Mouse (Mus musculus) heart, adult 8-10 months (tissue): ENCODE data around the gene C130050O18Rik. TPM values are rescaled to one million over a fixed set of nuclear protein-coding genes. Genes with fewer than 3 reads are reported as not detected.
A peak's percentile ranks its signal among the peaks of the same experiment; 100 is the strongest.

ENCODE experiments used
- DNase-seq: peaks from one replicate; pipeline ENCODE4 v3.0.0; 2022; ENCODE audit warnings: low spot score
- total RNA-seq, 4 experiments: library from RNA; stranded (reverse); gene quantifications; 2 replicates each; pipeline ENCODE4 v1.2.4; 2022

C130050O18Rik gene
- total RNA-seq, result 1 to 10 TPM in 1 of 4 experiments, under 1 TPM in 3; 0.49 to 1.2 (median 0.72) TPM

DNA sequence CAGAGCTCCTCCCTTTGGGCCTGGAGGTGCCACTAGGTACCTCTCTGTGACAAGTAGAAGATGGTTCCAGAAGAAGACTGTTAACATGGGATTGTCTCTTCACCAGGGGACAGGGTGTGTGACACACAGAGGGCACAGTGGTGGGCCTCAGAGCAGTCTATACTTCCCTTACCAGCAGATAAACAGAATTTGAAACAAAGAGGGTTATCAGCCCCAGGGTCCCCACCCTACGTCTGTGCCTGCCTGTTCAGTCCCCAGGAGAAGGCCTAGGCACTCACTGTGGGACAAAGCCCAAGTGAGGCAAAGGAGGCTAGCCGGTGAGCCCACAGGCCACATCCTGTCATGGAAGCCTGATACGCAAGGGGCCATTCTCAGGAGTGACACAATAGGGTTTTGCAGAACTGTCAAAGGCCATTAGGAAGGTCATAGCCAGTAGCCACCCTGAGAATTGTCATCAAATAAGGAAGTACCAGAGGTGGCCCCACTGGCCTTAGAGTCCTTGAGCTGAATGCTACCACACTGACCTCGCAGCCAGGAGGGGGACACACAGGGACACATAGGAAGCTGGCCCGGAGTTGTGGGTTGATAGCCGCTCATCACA lies at the start of gene C130050O18Rik:
C130050O18Rik (plus strand) TSS at position 480 of the 601 bp plus-strand sequence.
- peak; percentile 36 for DNase-seq

DNA sequence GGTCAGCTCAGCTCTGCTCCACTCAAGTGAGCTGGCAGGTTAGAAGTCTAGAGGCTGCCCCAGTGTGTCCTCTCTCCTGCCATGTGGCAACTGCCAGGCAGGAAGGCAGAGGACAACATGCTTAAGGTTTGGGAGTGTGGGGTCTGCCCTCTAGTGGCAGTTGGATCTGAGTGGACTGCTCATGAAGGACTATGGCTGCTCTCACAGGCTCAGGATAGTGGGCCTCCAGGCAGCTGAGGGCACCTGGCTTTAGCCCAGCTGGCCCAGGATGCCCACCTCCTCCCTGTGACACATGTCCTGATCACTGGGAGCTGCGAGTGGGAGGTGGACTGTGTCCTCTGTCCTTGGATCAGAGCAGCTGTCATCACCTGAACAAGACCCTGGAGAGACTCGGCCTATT lies 46.4 kb upstream of the C130050O18Rik start:
- DNase-seq, result no peak

- DNase-seq, result no peak
Measured at GRCm38 (mm10) chr5:139359244-139359643, 45.8 kb upstream of the C130050O18Rik start.

- DNase-seq, result no peak
Measured at GRCm38 (mm10) chr5:139363858-139364257, 41.2 kb upstream of the C130050O18Rik start.

- DNase-seq, result peak; percentile 92
Measured at GRCm38 (mm10) chr5:139364260-139364910, 40.7 kb upstream of the C130050O18Rik start.

GRCm38 (mm10) chr5:139364911-139365571 lies 40.0 kb upstream of the C130050O18Rik start:
- no peak for DNase-seq

DNA sequence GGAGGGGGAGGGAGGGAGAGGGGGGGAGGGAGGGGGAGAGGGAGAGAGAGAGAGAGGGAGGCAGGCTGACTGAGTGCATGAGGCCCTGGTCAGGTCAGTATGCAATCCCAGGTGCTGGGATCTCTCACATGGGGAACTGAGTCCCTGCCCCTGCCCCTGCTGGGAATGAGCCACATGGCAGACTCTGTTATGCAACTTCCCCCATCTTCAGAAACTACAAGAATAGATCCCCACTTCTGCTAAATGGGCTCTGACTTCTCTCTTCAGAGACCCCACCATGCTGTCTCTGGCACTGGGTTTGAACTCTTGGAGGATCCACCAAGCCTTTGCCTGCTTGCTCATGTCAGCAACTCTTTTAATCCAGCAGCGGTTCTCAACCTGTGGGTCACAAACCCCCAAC lies 39.3 kb upstream of the C130050O18Rik start:
- no peak for DNase-seq

- no peak for DNase-seq
Measured at GRCm38 (mm10) chr5:139366484-139366883, 38.6 kb upstream of the C130050O18Rik start.

GRCm38 (mm10) chr5:139367884-139368458 lies 37.1 kb upstream of the C130050O18Rik start:
- no peak for DNase-seq

DNA sequence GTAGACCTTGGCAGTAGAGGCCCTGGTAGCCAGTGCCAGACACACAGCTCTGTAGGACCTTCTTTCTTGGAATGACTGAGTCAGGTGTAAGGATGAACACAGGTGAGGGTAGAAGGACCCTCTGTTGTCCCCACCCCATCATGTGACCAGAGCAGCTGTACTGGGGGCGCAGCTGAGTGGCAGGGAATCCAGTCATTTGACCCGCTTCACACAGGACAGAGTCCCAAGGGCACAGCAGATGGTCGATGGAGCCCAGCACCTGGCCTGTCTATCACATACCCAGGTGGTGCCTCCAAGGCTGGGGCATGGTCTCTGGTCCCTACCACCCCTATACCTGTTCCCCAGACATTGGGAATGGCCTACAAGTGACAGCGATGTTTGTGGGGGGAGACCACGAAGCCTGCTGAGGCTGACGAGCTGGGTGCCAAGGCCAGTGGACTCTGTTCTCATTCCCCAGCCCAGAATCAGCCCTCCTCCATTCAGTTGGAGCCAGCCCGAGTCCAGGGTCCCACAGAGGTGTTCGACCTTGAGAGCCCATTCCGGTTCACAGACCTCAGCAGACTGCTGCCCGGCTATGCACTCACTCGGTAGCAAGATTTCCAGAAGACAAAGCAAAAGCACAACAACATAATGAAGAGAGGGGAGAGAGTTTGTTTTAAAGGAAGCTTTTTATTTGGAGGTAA lies 36.3 kb upstream of the C130050O18Rik start:
- no peak for DNase-seq

DNA sequence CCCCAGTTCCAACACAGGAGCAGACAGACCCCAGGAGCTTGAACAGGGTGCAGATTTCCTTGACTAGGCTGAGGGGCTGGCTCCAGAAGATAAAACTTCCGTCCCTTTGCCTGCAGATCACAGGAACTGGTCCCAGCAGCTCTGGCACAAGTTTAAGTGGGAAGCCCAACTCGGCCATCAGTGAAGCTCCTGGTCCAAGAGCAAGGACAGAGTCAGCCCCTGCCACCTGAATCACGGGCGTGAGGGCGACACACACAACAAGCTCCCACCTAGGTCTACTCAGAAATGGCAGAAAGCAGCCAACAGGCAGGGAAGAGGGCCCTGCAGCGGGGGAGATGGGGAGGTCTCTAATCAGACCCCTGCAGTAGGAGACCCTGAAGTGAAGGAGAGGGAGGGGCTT lies 34.7 kb upstream of the C130050O18Rik start:
- no peak for DNase-seq

DNA sequence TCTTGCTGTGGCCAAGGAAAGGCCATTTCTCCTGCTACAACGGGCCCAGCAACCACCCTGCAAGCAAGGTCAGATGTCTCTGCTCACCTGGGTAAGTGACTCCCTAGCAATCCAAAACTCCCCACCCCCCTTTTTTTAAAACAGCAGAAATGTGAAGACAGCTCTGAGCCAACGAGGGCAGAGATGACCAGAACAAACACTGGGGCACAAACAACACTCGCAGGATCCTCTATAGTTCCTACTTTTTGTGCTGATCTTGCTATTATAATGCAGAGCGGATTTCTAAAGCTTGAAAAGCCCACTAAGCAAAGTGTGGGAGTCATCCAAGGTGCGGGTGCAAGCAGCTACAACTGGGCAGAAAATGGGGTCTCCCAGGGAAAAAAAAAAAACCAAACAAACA lies 34.0 kb upstream of the C130050O18Rik start:
- DNase-seq, result no peak

DNA sequence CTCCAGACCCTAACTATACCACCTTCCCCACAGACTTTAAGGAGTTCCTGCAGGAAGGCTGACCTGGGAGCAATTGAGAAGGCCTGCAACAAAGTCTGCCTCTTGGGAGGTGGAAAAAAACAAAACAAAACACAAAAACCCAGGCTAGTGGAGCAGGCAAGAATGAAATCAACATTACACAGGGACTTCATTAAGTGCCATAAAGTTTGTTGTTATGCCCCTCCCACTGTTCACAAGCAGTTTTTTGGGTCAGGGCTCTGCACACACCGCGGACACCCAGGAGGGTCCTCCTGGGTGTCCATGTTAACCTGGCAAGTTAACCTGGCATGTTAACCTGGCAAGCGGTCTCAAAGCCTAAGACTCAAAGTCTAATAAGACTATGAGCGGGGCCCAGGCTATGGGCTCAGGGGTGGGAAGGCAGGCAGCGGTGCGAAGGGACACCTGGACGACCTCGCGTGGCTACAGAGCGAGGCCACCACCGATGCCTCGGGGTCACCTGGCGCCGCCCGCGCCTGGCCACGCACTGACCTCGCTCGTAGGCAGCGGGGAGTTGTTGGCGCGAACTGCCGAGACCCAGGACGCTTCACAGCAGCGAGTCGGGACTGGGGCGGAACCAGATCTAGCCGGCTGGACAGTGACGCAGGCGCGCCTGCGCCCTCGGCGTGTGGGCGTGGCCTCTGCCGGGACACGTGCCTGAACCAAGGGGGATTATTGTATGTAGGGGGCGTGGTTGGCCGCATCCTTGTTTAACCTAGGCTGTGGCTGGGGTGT lies 33.3 kb upstream of the C130050O18Rik start:
- peak; percentile 93 for DNase-seq

DNA sequence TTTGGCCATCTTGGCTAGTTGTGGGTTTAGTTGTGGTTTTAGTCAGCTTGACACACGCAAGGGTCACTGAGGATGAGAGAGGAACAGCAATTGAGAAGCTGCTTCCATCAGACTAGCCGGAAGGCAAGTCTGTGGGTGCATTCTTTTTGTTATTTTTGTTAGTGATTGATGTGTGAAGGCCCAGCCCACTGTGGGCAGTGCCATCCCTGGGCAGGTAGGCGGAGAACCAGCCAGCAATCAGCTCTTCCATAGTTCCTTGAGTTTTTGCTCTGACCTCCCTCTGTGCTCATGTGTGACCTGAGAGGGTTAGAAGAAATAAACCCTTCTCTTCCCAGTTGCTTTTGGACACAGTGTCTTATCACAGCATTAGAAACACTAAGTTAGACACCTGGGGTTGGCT lies 32.0 kb upstream of the C130050O18Rik start:
- DNase-seq, result no peak

- no peak for DNase-seq
Measured at GRCm38 (mm10) chr5:139373889-139374444, 31.1 kb upstream of the C130050O18Rik start.

- no peak for DNase-seq
Measured at GRCm38 (mm10) chr5:139374841-139375240, 30.2 kb upstream of the C130050O18Rik start.

- peak; percentile 74 for DNase-seq
Measured at GRCm38 (mm10) chr5:139377468-139378270, 27.4 kb upstream of the C130050O18Rik start, which contains the start of gene Gpr146. Gene Gpr146, plus strand, starts transcription at chr5:139377697.

DNA sequence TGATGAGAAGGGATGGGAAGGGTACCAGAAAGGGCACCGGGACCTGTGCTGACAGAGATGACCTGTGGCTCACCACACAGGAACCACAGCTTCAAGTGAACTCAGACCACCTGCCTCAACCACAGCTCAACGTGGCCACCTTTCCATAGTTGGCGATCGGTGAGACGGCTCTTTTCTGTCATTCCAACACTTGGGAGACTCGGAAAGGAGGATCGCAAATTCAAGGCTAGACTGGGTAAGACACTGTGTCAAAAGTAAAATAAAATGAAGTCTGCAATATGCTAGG lies 26.9 kb upstream of the C130050O18Rik start:
- no peak for DNase-seq

- peak; percentile 85 for DNase-seq
Measured at GRCm38 (mm10) chr5:139378986-139379629, 26.0 kb upstream of the C130050O18Rik start.
